Mouse (Mus musculus) left cerebral cortex, adult 8-10 months (tissue): Measurements from ENCODE around the gene Hist1h2ac. TPM values are rescaled to one million over a fixed set of nuclear protein-coding genes. Genes with fewer than 3 reads are reported as not detected.
A peak's percentile ranks its signal among the peaks of the same experiment; 100 is the strongest.
"Not testable (repeated sequence)": the region's sequence is repeated elsewhere in the genome, so short reads cannot be mapped to it uniquely, and the experiment has no call there.

ENCODE experiments used
- DNase-seq, 2 experiments: peaks; one replicate each; pipeline ENCODE4 v3.0.0; 2022; ENCODE audit warnings: low spot score in 2 of 2
- total RNA-seq, 4 experiments: library from RNA; stranded (reverse); gene quantifications; 2 replicates each; pipeline ENCODE4 v1.2.4; 2022

The Hist1h2ac gene
- total RNA-seq, result 1 to 10 TPM; 1.4 to 2.3 (median 1.9) TPM

DNA sequence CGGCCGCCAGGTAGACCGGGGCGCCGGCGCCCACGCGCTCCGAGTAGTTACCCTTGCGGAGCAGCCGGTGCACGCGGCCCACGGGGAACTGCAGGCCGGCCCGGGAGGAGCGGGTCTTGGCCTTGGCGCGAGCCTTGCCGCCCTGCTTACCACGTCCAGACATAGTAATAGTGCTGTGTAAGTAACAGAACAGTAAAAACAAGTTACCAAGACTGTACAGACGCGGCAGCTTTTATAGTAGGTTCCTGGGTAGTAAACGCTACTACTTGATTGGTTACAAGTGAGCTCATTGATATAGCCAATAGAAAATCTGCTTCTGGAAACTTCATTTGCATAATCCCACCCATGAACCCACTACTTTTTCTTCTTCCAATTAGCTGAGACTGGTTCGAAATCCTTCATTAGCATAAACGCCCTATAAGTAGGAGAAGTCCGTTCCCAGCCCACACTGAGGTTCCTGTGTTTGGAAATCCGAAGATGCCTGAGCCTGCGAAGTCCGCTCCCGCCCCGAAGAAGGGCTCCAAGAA, at the start of gene Hist1h2ac, which contains the start of gene Hist1h2bc:
TSS of gene Hist1h2ac (minus strand) at position 194 of the 527 bp plus-strand sequence.
TSS of gene Hist1h2bc (plus strand) at position 445 of the 527 bp plus-strand sequence.
- peak; percentile 82 to 88 for DNase-seq

DNA sequence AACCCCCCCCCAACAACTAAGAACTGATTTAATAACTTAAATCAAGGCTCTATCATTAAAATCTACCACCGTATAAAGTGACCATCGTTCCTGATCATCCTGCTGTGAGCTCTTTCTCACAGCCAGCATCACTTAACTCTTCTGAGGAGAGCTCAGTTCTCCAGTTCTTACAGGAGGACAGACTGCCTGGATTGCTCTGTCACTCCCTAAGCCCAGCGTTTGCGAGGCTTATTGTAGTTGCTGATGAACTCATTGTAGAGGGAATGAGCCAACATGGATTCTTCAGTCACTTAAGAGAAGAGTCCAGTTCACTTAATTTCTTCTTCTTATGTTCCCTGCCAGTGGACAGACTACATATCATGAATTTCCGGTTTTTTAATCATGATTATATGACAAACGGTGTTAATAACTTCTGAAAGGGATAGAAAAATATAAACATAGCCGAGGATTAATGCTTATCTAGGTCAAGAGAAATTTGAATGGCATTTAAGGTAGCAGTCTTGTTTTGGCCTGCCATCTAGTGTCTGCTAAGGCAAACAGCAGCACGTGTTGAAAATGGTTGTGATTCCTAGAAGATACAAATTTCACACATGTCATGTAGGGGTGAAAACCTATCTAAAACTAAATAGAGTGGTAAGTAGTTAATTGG, 48.5 kb upstream of the Hist1h2ac start:
- DNase-seq, result no peak

DNA sequence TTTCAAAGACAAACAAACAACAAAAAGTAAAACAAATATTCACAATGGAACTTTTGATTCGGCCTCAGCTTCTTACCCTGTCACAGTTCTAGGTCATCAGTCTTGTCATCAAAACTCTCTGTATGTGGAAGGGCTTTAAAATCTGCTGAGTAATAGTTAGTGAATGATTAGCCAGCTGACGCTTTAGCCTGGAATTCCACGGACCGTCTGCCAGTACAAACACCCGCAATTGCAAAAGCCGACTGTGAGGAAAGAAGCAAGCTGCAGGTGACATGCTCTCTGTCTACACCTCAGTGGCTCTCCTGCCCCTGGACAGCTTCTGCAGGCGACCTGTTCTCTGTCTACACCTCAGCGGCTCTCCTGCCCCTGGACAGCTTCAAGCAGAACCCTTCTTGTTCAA, 46.7 kb upstream of the Hist1h2ac start:
- DNase-seq, result no peak

DNA sequence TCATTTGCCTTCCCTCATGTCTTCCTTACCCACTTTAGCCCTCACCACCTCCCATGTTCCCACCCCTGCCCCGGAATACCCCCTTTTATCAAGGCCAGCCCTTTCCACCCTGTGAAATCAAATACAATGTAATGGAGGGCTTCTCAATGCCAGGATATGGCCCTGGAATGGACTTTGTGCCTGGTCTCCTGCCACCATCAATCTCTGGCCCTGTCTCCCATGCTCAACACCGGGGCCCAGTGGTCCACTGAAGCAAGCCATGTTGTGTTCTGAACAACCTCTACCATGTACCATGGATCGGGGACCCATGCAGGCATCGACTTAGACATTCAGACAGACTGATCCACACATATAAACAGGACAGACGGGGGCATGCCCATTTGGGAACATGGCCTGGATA, 46.0 kb upstream of the Hist1h2ac start:
- DNase-seq, result no peak

DNA sequence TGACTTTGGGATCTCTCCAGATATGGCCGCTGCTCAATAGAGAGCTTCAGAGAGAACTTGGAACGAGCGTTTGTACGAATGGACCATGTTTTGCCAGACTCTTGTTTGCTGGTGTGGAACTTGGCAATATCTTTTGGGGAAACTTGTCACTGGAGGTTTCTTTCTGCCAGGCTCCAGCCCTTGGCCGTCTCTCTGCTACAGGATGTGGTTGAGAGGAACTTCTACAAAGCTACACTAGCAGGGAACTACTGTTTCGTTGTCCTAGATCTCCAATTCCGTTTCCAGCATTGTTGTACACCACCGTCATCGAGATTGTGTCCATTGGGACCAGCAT, 45.4 kb upstream of the Hist1h2ac start:
- no peak for DNase-seq

DNA sequence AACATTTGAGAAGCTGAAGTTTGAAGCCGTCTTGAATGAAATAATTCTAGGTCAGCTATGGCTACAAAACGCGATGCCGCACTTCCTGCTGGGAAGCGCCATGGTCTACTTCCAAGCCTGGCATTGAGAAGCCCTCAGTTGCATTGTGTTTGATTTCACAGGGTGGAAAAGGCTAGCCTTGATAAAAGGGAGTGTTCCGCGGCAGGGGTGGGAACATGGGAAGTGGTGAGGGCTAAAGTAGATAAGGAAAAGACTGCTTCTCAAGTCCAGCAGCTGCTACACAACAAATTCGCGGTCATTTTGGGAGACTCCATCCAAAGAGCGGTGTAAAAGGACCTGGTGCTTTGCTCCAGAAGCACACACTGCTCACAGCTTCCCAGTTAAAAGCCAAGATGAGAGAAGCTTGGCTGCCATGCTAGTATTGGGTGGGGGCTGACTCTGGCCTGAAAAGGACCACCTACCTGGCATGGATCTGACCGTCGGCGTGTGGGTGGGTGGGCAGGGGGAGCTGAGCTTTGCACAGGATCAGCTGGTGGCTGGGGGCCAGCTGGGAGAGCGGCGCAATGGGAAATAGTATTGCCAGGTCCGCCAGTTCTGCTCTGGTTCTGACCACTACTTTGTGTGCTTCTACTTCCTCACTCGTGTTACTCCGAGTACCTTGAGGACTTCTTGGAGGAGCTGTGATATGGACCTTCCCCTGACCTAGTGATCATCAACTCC, 44.9 kb upstream of the Hist1h2ac start:
- DNase-seq, result no peak

DNA sequence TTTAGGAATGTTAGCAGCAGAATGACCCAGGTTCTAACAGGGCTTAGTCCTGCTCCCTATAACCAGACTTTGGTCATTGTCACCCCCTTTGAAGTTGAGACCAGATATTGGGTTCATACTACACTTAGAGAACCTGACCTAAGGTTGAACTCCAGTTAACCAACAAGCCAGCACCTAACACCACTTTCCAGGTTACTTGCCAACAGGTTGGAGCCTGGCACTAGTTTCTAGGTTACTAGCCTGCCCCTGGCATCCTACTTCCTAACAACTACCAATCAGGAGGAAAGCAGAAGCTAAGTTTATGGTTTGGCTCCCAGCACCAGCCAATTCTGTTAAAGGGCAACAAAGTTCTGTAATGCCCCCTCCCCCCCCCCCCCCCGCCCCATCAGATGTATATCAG, 41.5 kb upstream of the Hist1h2ac start:
- no peak for DNase-seq

DNA sequence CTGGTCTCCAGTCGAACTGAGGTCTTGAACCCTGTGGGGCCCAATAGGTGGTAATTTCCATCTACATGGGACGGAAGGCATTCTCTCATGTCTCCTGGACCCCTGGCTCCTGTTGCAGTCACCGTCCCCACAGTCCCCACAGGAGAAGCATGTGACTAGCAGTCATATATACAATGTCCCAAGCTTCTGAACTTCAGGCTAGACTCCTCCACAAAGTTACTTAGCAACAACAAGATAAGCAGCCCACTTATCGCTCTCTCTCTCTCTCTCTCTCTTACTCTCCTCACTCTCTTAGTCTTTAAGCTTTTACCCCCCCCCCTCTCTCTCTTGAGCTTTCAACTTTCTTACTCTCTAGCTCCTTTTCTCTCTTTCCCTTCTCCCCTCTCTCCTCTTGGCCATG, 40.5 kb upstream of the Hist1h2ac start:
- DNase-seq, result no peak

DNA sequence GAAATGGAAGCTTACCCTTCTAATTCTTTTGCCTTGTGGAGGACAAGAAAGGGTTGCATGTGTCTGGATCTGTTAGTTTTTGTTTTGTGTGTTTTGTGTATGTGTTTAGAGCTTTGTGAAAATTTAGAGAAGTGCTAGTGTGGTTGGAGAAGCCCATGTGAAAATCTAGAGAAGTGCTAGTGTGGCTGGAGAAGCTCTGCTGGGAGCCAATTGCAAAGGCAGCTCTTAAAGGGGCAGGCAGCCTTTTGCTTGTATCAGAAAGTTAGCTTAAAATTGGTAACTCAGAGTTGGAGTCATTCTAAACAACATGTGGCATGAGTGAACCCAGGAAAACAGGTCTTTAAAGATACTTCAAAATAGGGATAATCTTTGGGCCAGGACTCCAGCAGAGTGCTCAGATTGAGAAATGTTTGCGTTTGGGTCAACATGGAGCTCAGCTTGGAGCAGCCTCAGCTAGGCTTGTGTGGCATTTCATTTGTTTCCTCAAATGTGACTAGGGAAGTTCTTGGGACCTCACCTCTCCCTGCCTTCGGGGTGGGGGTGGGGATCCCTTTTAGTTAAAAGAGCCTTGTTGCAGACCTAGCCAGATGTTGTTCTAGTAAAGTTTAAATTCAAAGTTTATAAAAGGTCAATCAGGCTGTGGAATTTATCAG, 34.0 kb upstream of the Hist1h2ac start:
- DNase-seq, result not testable (repeated sequence)

DNA sequence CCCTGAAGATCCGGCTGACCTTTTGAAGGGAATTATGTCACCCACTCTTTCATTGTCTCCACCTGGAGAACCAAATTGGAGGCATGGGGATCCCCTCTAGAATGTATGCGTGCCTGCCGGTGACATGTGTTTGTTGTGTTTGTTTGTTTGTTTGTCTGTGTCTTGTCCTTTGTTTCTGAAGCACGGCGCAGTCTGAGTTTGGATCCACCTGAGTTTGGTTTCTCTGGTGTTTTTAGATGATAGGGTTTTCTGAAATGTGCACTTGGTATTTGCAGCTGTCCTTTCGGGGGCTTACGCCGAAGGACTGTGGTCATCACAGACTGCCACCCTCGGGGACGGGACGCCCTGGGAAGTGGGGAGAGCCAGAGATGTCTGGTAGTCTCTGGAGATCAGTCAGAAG, 33.4 kb upstream of the Hist1h2ac start:
- no peak for DNase-seq

DNA sequence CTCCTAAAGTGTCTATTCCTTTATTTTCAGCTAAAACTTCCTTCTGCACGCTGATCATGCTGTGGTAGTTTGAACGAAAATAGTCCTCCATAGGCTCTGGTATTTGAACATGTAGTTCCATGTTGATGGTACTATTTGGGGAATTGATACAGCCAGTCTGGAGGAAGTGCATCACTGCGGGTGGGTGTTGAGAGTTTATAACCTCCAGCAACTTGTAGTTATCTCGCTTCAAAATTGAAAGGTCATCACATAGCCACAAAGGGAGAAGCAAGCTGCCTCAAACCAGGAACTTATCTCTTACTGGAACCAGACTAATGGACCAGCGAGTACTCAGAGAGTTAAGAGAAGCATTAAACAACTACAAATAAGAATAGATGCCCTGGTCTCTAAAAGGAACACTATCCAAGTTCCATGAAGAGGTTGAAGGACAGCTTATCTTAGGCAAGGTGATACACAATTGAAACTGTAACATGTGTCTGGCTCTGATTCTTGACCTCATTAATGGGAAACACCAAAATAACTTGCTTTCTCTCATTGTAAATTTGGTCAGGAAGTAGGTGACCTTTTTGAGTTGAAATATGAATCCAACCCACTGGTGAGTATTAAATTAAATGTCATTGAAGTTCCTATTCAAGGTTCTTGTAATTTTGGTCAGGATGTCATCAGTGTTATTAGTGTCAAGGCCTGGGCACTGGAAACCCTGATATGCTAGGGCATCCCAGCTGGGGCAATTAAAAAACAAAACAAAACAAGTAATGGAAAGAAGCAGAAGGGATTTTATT, 32.7 kb upstream of the Hist1h2ac start:
- DNase-seq, result no peak

DNA sequence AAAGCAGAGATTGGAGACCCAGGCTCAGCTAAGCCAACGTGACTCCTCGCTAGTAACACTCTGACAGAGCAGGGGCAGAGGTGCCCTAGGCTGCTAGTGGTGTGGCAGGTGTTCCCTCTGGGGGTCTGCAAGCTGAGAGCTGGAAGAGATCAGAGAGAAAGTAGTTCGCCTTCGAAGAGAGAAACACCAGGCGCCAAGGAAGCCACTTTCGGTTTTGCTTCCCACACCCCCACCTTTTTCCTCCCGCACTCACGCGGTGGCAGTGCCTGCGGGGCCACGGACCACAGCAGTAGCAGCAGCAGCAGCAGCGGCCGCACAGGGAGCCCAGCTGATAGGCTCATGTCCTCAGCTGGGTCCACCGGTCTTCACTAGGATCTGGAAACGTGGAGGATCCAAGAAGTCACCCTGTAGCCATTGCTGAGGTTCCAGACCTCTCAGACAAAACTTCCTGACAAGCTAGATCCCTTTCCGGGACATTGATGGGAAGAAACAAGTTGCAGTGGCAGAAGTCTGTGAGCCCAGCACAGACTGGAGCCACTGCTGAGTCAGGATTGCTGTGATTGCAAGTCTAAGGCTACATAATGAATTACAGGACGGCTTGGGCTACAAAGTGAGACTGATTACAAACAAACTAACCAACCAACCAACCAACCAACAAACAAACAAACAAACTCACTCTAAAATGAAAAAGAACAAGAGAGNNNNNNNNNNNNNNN, 26.8 kb upstream of the Hist1h2ac start, which contains the start of gene Hfe:
TSS of gene Hfe (minus strand) at position 481 of the 716 bp plus-strand sequence.
- no peak for DNase-seq

DNA sequence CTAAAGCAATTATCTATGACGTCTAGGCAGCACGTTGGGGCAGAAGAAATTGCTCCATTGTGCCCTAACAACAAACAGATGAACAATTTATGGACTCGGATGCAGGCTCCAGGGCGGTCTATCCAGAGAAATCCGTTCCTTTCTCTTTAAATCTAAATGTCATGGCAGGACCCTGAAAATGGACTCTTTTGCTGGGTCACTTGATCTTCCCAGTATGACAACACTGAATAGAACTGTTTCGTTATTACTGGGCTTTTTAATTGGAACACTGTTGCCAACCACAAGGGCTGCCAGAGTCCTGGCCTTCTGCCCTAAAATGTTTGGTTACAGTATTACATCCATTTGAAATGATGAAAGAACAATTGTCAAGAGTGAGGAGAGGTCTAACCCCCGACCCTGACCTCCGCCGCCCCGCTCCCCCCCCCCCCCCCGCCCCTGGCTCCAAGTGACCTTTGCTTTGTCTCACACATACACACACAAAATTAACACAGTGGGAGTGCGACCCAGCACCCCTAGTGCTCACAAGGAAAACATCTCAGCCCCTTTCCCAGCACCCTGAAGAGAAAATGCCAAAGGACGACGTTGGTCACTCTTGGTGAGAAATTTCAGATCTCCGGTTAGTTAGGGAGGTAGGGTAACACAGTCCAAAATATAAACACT, 26.1 kb upstream of the Hist1h2ac start:
- no peak for DNase-seq

DNA sequence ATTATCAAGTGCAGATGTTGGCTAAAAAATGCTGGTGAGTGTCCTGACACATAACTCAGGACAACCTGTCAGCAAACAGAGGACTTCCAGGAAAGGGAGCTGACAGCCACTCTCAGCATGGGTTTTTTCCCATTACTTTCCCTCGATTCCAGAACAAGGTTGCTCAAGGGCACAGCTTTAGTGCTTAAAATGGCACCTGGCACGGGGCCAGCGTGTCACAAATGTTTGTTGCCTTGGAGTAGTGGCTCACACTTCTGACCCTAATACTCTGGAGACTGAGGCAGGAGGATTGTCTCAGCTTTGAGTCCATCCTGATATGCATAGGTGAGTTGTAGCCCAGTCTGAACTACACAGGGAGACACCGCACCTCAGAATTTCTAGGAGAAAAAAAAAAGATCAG, 24.9 kb upstream of the Hist1h2ac start:
- no peak for DNase-seq

DNA sequence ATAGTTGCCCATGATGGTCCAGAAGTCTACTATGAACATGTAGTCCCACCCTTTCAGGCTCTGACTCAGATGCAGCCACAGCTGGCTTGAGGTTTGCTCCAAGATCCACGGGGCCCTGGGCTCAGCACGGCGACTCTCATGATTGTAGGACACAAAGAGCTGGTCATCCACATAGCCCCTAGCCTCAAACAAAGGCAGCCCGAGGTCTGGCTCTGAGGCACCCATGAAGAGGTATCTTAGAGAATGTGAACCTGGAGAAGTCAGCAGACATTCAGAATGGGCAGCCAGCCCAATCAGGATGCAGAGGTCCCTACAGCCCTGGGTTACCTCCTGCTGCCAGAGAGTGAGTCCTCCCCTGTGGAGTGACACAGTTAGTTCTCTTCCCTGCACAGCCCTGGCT, 24.3 kb upstream of the Hist1h2ac start:
- no peak for DNase-seq

DNA sequence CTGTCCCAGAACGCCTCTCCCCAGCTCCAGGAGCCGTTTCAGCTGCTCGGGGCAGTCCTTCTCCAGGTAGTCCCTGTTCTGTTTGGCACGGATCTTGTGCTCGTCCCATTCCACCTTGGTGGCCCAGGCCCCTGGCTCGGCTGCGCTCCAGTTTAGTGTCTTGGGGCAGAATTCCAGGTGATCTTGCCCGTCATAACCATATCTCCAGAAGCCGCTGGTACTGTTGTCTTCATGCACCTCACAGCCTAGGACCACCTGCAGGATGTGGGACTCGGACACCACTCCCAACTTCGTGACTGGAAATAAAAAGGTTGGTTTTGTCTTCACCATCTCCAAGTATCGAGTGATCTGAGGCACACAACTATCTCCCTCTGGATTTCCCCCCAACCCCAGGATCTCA, 23.0 kb upstream of the Hist1h2ac start:
- no peak for DNase-seq

DNA sequence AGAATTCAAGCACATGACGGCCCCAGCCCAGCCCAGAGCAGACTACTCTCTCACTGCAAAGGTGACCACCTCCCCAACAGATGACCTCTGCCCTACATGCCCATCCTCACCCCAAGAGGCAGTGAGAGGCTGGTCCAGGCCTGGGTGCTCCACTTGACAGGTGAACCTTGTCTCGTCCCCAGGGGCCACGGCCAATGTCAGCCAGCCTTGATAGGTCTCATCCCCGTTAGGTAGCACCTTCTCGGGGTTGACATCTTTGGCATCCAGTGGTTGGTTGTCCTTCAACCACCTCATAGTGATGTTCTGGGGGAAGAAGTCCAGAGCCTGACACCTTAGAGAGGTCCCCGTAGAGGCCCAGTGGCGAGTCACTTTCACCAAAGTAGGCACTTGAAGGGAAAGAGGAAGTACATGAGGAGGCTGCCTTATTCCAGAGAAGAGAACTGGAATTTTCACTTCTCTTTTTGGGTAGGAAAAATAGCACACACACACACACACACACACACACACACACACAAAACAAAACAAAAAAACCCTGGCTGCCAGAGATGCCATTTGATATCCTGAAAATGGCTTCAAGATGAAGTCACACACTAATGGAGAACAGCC, 22.1 kb upstream of the Hist1h2ac start:
- no peak for DNase-seq

DNA sequence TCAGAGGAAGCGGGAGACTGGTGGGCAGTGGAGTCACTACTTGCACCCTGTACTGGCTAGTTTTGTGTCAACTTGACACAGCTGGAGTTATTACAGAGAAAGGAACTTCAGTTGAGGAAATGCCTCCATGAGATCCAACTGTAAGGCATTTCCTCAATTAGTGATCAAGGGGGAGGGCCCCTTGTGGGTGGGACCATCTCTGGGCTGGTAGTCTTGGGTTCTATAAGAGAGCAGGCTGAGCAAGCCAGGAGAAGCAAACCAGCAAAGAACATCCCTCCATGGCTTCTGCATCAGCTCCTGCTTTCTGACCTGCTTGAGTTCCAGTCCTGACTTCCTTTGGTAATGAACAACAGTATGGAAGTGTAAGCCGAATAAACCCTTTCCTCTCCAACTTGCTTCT, 19.1 kb upstream of the Hist1h2ac start:
- DNase-seq, result not testable (repeated sequence)

DNA sequence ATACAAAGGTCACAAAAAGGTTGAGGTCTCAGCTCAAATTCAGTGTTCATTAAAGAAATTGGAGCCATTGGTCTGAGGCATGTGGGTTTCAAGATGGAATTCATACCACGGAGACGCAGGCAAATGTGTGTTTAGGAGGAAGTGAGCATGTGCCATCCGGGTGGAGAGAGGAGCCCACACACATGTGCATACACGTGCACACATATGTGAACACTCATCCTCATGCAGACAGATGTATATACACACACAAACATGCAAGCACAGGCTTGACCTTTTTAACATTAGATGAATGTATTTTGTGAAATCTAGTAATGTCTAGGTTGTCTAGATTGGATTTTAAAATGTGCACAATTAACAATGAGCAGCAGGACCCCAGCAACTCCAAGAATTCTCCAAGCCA, 18.5 kb upstream of the Hist1h2ac start:
- DNase-seq, result no peak
